Mouse (Mus musculus): Measurements from ENCODE around the gene Wdr81. TPM values are rescaled to one million over a fixed set of nuclear protein-coding genes. Genes with fewer than 3 reads are reported as not detected.

The Wdr81 gene
- polyA plus RNA-seq, 1 experiment from 2014 or later: 3.7 TPM

DNA sequence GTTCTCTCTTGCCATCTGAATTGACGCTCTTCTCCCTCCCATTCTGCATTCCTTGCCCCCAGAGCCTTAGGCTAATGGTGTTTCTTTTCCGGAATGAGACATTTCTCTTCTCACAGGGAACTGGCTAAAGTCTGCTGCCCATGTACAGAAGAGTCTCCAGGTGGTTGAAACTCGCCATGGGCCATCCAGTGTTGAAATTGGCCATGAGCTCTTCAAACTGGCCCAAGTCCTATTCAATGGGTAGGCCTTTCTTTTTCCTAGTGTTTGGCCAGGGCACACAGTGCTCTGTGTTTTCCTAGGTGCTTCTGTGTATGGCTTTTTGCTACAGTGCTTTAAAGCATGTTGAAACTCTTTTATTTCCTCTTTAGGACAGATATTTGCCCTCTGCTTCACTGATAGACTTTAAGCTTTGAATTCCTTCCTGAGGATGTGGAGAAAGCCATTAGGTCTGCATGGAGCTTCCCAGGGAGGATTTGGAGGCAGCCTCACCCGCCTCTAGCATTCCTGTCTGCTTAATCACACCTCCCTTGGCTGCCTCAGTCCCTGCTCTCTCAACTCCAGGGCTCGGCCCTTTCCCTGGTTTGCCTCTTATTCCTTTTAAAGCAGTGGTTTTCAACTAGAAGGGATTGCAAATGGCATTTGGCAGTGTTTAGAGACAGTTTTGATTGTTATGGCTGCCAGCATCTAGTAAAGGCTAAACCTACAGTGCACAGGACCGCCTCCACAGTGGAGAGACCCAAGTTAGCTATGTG, 51.0 kb downstream of the Wdr81 start:
- H3K27ac ChIP-seq (replicated peaks in 1 of 2; ENCODE audit: control insufficient read depth in 1 of 2, insufficient read depth in 1 of 2, low read depth in 2 of 2, low read length in 2 of 2): peak overlapping the region; percentile 52 to 74; a peak in 3 of 4 replicates
- H3K4me1 ChIP-seq (ENCODE audit: control insufficient read depth in 2 of 2, insufficient read depth in 2 of 2, low read length in 2 of 2): peaks cover 8 to 19% of the 10 kb centered on the region in 2 experiments
- no peak overlapping the region for H3K4me2 ChIP-seq (ENCODE audit: low read length)
- H3K9me3 ChIP-seq (ENCODE audit: control insufficient read depth, low read length): no peaks in the 10 kb centered on the region
- no peak for ATAC-seq (ENCODE audit: insufficient number of reproducible peaks, insufficient read depth, low FRiP score, low read depth)
- H3K4me3 ChIP-seq (ENCODE audit: control insufficient read depth in 1 of 2, insufficient read depth in 1 of 2, low read depth in 1 of 2, low read length in 2 of 2): no peak overlapping the region
- H3K36me3 ChIP-seq (ENCODE audit: control insufficient read depth, insufficient read depth, low read length): peaks cover 15% of the 10 kb centered on the region; the same call in 1 of the 2 replicates
- H3K9ac ChIP-seq (ENCODE audit: low read length): peak overlapping the region; percentile 57; the same call in 1 of the 2 replicates
- no peaks in the 10 kb centered on the region for H3K27me3 ChIP-seq (ENCODE audit: control insufficient read depth, insufficient read depth, low read length)
- 59% methylated on average over 6 of the region's 6 CpGs for WGBS

GRCm38 (mm10) chr11:75402271-75402690, 52.2 kb downstream of the Wdr81 start:
- 29% methylated on average over 5 of the region's 5 CpGs for WGBS
- H3K27ac ChIP-seq (replicated peaks in 1 of 2; ENCODE audit: control insufficient read depth in 1 of 2, insufficient read depth in 1 of 2, low read depth in 2 of 2, low read length in 2 of 2): peak overlapping the region; percentile 57 to 74

DNA sequence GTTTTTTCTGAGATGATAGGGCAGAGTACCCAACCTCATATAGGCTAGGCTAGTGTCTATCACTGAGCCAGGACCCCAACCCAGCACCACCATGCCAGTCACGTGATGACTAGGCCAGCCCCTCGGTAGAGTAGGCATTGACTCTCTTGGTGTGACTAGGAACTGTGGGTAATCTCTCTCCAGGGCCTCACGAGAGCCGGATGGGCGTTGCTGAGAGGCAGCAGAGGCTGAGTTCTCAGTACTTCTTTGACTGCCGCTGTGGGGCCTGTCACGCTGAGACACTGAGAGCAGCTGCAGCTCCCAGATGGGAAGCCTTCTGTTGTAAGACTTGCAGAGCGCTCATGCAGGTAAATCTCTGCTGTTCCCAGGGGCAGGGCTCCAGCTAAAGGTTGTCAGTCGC, 54.4 kb downstream of the Wdr81 start:
- Histone ChIP-seq H3K36me3 (ENCODE audit: control insufficient read depth, insufficient read depth, low read length) (peaks cover 15% of the 10 kb centered on the region; the same call in 1 of the 2 replicates), H3K9ac (ENCODE audit: low read length) (no peak overlapping the region), H3K4me3 (ENCODE audit: control insufficient read depth in 1 of 2, insufficient read depth in 1 of 2, low read depth in 1 of 2, low read length in 2 of 2) (no peak overlapping the region), H3K9me3 (ENCODE audit: control insufficient read depth, low read length) (no peaks in the 10 kb centered on the region), H3K4me2 (ENCODE audit: low read length) (no peak overlapping the region), H3K4me1 (ENCODE audit: control insufficient read depth in 2 of 2, insufficient read depth in 2 of 2, low read length in 2 of 2) (peaks cover 8 to 32% of the 10 kb centered on the region in 2 experiments), H3K27ac (replicated peaks in 1 of 2; ENCODE audit: control insufficient read depth in 1 of 2, insufficient read depth in 1 of 2, low read depth in 2 of 2, low read length in 2 of 2) (no peak overlapping the region), H3K27me3 (ENCODE audit: control insufficient read depth, insufficient read depth, low read length) (no peaks in the 10 kb centered on the region)
- no peak for ATAC-seq (ENCODE audit: insufficient number of reproducible peaks, insufficient read depth, low FRiP score, low read depth)
- WGBS: 67% methylated on average over 9 of the region's 9 CpGs

More at GRCm38 (mm10) chr11:75402271-75402690, 52.2 kb downstream of the Wdr81 start:
- ATAC-seq (ENCODE audit: insufficient number of reproducible peaks, insufficient read depth, low FRiP score, low read depth): peak; percentile 56; the same call in 1 of the 2 replicates
- Histone ChIP-seq H3K9me3 (ENCODE audit: control insufficient read depth, low read length) (no peaks in the 10 kb centered on the region), H3K4me1 (ENCODE audit: control insufficient read depth in 2 of 2, insufficient read depth in 2 of 2, low read length in 2 of 2) (peaks cover 8 to 24% of the 10 kb centered on the region in 2 experiments), H3K36me3 (ENCODE audit: control insufficient read depth, insufficient read depth, low read length) (peaks cover 15% of the 10 kb centered on the region; the same call in 1 of the 2 replicates), H3K9ac (ENCODE audit: low read length) (peak overlapping the region; percentile 44; the same call in 1 of the 2 replicates), H3K4me3 (ENCODE audit: control insufficient read depth in 1 of 2, insufficient read depth in 1 of 2, low read depth in 1 of 2, low read length in 2 of 2) (no peak overlapping the region), H3K27me3 (ENCODE audit: control insufficient read depth, insufficient read depth, low read length) (no peaks in the 10 kb centered on the region), H3K4me2 (ENCODE audit: low read length) (no peak overlapping the region)

DNA sequence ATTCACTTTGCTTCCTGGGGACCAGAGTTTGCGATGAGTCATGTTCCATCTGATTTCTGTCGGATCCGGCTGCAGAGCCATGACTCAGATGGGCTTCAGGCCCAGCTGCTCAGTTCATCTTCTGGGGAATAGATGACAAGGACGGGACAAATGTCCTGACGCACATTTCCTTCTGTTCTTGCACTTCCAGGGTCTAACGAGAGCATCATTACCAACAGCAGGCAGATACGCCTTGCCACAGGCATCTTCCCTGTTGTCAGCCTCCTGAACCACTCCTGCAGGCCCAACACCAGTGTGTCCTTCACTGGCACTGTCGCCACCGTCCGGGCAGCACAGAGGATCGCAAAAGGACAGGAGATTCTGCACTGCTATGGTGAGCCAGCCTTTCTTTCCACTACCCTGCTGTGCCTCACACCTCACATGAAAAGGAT, 55.1 kb downstream of the Wdr81 start:
- Histone ChIP-seq H3K4me2 (ENCODE audit: low read length) (no peak overlapping the region), H3K4me1 (ENCODE audit: control insufficient read depth in 2 of 2, insufficient read depth in 2 of 2, low read length in 2 of 2) (peaks cover 8 to 32% of the 10 kb centered on the region in 2 experiments), H3K9ac (ENCODE audit: low read length) (no peak overlapping the region), H3K27me3 (ENCODE audit: control insufficient read depth, insufficient read depth, low read length) (no peaks in the 10 kb centered on the region), H3K9me3 (ENCODE audit: control insufficient read depth, low read length) (no peaks in the 10 kb centered on the region), H3K27ac (replicated peaks in 1 of 2; ENCODE audit: control insufficient read depth in 1 of 2, insufficient read depth in 1 of 2, low read depth in 2 of 2, low read length in 2 of 2) (no peak overlapping the region), H3K4me3 (ENCODE audit: control insufficient read depth in 1 of 2, insufficient read depth in 1 of 2, low read depth in 1 of 2, low read length in 2 of 2) (no peak overlapping the region), H3K36me3 (ENCODE audit: control insufficient read depth, insufficient read depth, low read length) (peaks cover 15% of the 10 kb centered on the region; the same call in 1 of the 2 replicates)
- 76% methylated on average over 11 of the region's 11 CpGs for WGBS
- no peak for ATAC-seq (ENCODE audit: insufficient number of reproducible peaks, insufficient read depth, low FRiP score, low read depth)

DNA sequence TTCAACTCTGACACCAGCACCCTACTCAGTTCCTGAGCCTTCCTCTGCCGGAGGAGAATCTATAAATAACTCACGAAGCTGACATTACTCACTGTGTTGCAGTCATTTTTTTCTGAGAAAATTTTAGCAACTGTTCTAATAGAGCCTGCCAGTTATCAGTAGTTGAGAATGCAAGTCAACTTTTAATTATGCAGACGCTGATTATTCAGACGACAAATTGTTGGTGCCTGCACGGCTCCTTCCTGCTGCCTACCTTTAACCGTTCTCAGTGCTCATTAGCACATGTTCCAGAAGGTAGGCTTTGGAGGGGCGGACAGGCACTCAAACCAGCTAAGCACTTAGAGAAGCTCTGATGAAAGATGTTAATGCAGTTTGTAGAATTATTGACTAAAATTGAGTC, 57.1 kb downstream of the Wdr81 start:
- Histone ChIP-seq H3K9me3 (ENCODE audit: control insufficient read depth, low read length) (no peaks in the 10 kb centered on the region), H3K36me3 (ENCODE audit: control insufficient read depth, insufficient read depth, low read length) (peaks cover 16% of the 10 kb centered on the region; the same call in 1 of the 2 replicates), H3K4me1 (ENCODE audit: control insufficient read depth in 2 of 2, insufficient read depth in 2 of 2, low read length in 2 of 2) (peaks cover 2 to 15% of the 10 kb centered on the region in 2 experiments), H3K27ac (replicated peaks in 1 of 2; ENCODE audit: control insufficient read depth in 1 of 2, insufficient read depth in 1 of 2, low read depth in 2 of 2, low read length in 2 of 2) (peak overlapping the region in 1 of 2 experiments; percentile 15; a peak in 2 of 4 replicates), H3K9ac (ENCODE audit: low read length) (peak overlapping the region; percentile 21; the same call in 1 of the 2 replicates), H3K27me3 (ENCODE audit: control insufficient read depth, insufficient read depth, low read length) (no peaks in the 10 kb centered on the region), H3K4me3 (ENCODE audit: control insufficient read depth in 1 of 2, insufficient read depth in 1 of 2, low read depth in 1 of 2, low read length in 2 of 2) (no peak overlapping the region), H3K4me2 (ENCODE audit: low read length) (peak overlapping the region; percentile 42)
- no peak for ATAC-seq (ENCODE audit: insufficient number of reproducible peaks, insufficient read depth, low FRiP score, low read depth)
- 29% methylated on average over 7 of the region's 7 CpGs for WGBS

GRCm38 (mm10) chr11:75395611-75396010, 58.9 kb downstream of the Wdr81 start:
- Histone ChIP-seq H3K4me3 (ENCODE audit: control insufficient read depth in 1 of 2, insufficient read depth in 1 of 2, low read depth in 1 of 2, low read length in 2 of 2) (no peak overlapping the region), H3K27me3 (ENCODE audit: control insufficient read depth, insufficient read depth, low read length) (no peaks in the 10 kb centered on the region), H3K4me2 (ENCODE audit: low read length) (no peak overlapping the region), H3K36me3 (ENCODE audit: control insufficient read depth, insufficient read depth, low read length) (peaks cover 11% of the 10 kb centered on the region; the same call in 1 of the 2 replicates), H3K9ac (ENCODE audit: low read length) (no peak overlapping the region), H3K4me1 (ENCODE audit: control insufficient read depth in 2 of 2, insufficient read depth in 2 of 2, low read length in 2 of 2) (peaks cover 0 to 13% of the 10 kb centered on the region in 2 experiments; a peak in 3 of 4 replicates), H3K27ac (replicated peaks in 1 of 2; ENCODE audit: control insufficient read depth in 1 of 2, insufficient read depth in 1 of 2, low read depth in 2 of 2, low read length in 2 of 2) (no peak overlapping the region), H3K9me3 (ENCODE audit: control insufficient read depth, low read length) (no peaks in the 10 kb centered on the region)
- 48% methylated on average over 1 of the region's 1 CpGs for WGBS
- ATAC-seq (ENCODE audit: insufficient number of reproducible peaks, insufficient read depth, low FRiP score, low read depth): no peak

Data from heart, embryonic 14.5 days (tissue).